Mouse (Mus musculus): ENCODE results near the gene Ablim1.
"Not testable (repeated sequence)": the region's sequence is repeated elsewhere in the genome, so short reads cannot be mapped to it uniquely, and the experiment has no call there.

The Ablim1 gene

DNA sequence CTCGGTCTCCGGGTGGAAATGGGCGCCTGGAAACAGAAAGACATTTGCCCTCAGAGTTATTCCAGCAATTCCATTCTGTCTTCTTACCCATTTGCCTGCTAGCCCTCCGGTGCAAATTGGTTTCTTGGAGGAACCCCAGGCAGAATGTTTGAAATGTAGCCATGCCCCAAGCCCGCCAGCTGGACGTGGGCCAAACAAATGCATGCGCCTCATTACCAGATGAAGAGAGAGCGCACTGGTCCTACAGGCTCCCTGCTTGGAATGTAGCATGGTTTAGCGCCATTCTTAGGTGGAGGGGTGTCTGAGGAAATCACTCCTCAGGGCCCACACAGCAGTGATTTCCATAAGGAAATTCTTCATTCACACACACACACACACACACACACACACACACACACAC, 162.4 kb downstream of the Ablim1 start:
- no peak for DNase-seq (ENCODE audit: low spot score)

DNA sequence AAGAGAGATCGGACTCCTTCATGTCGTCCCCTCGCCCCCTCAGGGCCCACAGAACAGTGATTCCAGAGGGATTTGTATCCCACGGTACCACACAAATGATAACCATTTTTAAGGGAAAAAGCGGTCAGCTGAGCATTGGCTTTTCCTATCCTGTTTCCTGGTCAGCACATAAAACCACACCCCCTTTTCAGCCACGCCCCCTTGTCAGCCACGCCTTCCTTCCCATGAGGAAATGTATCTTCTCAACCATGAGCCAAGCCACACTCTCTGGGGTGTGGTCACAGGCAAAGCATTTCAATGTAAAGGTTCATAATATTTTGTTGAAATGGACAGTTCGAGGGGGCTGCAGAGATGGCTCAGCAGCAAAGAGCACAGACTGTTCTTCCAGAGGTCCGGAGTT, 163.2 kb downstream of the Ablim1 start:
- DNase-seq (ENCODE audit: low spot score) = no peak

DNA sequence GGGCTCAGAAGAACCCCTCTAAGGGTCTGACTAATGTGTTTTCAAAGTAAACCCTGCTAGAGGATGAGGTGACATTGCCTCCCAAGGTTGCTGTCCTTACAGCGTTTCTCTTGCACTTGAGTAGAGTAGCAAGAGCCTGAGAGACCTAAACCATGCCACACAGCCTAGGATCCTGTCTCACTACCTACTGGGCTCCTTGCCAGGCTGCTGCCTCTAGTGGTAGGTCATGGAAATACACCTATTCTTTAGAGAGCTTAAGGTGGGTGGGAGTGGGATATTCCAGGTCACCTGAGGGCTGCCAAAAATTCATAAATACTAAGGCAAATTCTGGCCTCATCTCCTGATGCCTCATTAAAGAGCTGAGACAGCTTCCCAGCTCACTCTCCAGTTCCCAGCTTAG, 164.4 kb downstream of the Ablim1 start:
- DNase-seq (ENCODE audit: low spot score) = no peak

GRCm38 (mm10) chr19:57147746-57148145, 167.0 kb downstream of the Ablim1 start:
- no peak for DNase-seq (ENCODE audit: low spot score)

- DNase-seq (ENCODE audit: low spot score) = no peak
Observed at GRCm38 (mm10) chr19:57146936-57147335, 167.8 kb downstream of the Ablim1 start.

- DNase-seq (ENCODE audit: low spot score) = no peak
Observed at GRCm38 (mm10) chr19:57143646-57144045, 171.1 kb downstream of the Ablim1 start.

GRCm38 (mm10) chr19:57141756-57142461, 172.8 kb downstream of the Ablim1 start:
- no peak for DNase-seq (ENCODE audit: low spot score)

DNA sequence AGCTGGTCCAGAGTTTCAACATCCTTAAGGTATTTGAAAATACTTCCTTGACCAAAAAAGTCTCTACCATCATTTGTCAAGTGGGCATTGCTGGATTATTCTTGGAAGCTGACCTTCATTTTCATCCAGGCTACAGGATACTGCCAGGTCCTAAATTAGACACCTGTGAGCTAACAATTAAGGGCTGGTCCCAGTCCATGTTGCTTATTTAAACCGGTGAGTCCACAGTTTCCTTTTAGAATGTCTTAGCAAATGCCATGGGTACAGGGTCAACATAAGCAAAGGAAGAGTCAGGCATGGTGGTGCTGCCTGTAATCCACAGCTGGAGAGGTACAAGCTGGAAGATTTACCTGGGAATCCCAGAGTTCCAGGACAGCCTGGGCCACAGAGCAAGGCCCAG, 173.8 kb downstream of the Ablim1 start:
- DNase-seq (ENCODE audit: low spot score) = no peak

DNA sequence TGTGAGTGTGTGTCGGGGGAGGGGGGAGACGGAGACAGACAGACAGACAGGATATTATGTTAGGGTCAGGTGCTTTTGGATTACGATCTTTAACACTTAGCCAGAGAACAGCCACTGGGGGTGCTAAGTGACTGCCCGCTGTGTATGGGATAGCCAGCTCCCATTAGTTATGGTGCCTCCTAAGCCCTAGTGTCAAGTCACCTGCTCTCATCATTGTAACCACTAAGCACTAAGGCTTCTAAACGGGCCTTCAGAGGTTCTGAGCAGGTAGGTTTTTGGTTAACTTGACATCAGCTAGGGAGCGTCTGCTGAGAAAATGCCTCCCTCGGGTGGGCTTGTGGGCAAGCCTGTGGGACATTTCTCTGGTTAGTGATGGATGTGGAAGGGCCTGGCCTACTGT, 174.6 kb downstream of the Ablim1 start:
- DNase-seq (ENCODE audit: low spot score) = no peak

DNA sequence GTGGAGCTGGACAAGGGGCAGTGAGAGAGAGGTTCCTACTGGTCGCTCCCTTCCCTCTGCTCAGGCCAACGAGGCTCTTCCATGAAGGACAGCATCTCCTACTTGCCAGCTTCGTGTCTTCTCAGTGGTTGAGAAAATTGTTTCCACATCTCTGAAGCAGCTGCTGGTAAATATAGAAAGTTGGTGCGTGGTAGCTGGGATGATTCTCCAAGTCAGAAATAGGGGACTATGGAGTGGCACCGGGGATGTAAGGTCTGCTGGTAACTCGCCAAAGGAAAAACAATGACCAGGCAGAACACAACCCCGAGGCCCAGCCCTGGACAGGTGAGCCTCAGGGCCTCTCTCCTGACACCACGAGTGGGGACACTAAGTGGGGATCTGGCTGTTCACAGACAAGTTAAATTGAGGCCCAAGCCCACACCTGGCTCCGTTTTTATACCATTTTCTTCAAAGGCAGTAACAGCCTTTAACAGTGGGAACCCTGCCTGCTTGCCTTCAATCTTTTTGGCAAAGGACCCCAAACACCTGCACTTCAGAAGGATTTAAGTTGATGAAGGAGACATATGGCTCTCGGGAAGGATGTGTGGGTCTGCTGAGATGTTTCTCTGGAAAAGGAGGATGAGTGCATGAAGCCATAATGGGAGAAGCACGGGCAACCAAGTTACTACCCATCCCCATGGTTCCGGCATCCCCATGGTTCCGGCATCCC, 175.7 kb downstream of the Ablim1 start:
- no peak for DNase-seq (ENCODE audit: low spot score)

DNA sequence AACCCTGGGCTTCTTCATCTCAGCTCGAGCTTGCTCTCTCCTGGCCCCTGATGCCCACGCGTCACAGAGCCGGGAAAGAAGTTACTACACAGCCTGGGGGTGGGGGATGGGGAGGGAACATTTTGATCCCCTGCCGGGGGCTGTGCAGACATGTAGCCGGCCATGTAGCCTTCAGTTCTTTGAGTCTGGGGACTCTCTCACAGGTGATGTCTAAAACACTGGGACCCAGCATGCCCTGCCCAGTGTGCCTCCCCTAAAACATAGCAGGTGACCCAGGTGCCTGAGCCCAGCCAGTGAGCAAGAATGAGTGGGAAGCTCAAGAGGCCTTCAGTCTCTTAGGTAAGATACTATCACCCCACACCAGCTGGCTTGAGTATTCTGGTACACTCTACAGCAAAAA, 176.2 kb downstream of the Ablim1 start:
- DNase-seq (ENCODE audit: low spot score) = no peak

- no peak for DNase-seq (ENCODE audit: low spot score)
Observed at GRCm38 (mm10) chr19:57138045-57138444, 176.7 kb downstream of the Ablim1 start.

DNA sequence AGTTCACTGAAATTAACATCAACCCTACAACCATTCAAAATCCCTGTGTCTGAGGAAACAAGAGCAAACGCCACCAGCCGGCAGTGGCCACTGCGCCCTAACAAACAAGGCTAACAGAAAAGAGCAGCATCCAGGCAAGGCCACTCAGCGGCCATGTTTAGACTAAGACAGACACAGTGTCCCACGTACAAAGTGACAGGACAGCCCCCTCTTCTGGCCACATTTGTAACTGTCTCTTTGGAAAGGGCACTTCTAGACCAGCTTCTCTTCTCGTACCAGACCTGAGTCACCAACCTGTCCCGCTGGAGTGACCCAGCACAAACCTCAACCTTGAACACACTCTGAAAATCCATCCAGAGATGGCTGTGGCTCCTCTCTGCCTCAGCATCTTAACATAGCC, 178.5 kb downstream of the Ablim1 start:
- peak; percentile 58 for DNase-seq (ENCODE audit: low spot score)

DNA sequence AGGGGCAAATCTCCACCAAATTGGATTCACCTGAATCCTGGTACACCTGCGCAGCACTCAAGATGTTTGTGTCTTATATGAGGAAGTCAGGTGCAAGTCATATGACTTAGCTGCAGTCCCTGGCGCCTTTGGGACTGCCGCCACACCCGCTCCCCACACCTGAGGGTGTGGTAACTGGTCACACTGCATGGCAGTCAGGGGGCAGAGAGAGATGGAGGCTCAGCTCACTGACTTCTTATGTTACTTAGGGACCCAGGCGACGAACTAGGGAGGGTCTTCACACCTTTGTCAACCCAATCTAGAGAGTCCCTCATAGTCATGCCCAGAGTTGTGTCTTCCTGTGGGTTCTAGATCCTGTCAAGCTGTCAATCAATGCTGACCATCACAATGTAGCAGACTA, 179.1 kb downstream of the Ablim1 start:
- DNase-seq (ENCODE audit: low spot score) = not testable (repeated sequence)

- no peak for DNase-seq (ENCODE audit: low spot score)
Observed at GRCm38 (mm10) chr19:57134654-57135348, 179.9 kb downstream of the Ablim1 start.

- no peak for DNase-seq (ENCODE audit: low spot score)
Observed at GRCm38 (mm10) chr19:57132916-57133520, 181.7 kb downstream of the Ablim1 start.

DNA sequence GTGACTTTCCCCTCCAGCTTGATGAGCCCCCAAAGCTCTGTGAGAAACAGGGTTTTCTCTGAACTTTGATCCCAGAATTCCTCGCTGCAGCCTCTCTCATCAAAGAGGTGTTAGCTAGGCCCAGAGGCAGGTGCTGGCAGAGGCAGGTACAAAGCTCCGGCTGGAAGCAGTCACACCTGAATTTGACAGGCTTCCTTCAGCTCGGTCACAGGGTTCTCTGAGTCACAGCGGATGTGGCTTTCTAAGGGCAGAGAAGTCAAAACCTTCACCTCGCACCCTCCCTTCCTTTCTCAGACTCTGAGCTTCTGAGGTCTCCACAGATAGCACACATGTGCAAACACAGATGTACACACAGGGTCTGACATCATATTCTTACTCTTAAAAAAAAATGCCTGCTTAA, 182.4 kb downstream of the Ablim1 start:
- no peak for DNase-seq (ENCODE audit: low spot score)

GRCm38 (mm10) chr19:57131366-57131765, 183.4 kb downstream of the Ablim1 start:
- DNase-seq (ENCODE audit: low spot score) = no peak

DNA sequence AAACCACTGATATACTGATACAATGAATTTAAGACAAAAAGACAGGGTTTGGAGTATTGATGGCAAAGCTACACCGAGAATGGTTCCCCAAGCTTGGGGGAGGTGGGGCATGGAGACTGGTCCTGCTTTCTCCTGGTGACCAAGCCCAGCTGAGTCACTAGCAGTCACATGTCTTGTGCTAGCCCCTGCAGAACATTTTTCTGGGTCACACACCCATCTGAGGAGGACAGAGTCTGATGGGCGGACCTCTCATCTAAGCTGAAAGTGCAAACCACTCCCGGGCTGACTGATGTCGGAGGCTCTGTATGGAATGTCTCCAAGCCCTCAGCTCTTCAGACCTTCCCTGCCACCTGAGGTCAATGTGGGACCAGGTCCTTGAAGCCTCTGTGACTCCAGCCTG, 184.1 kb downstream of the Ablim1 start:
- DNase-seq (ENCODE audit: low spot score) = no peak

GRCm38 (mm10) chr19:57129729-57130128, 185.0 kb downstream of the Ablim1 start:
- DNase-seq (ENCODE audit: low spot score) = no peak

- no peak for DNase-seq (ENCODE audit: low spot score)
Observed at GRCm38 (mm10) chr19:57128037-57128436, 186.7 kb downstream of the Ablim1 start.

GRCm38 (mm10) chr19:57127523-57127922, 187.2 kb downstream of the Ablim1 start:
- no peak for DNase-seq (ENCODE audit: low spot score)

GRCm38 (mm10) chr19:57126950-57127349, 187.8 kb downstream of the Ablim1 start:
- DNase-seq (ENCODE audit: low spot score) = no peak
